Mouse (Mus musculus) embryonic facial prominence, embryonic 13.5 days (tissue): ENCODE measurements around the gene Gm49320. TPM values are rescaled to one million over a fixed set of nuclear protein-coding genes. Genes with fewer than 3 reads are reported as not detected.

Source experiments
- ATAC-seq: fragments of 200-750 bp; cut with Nextera tagmentation; 2 replicates; pipeline ENCODE4 v1.8.0; 2017; ENCODE audit warnings: low read depth; ENCODE audit not compliant: insufficient number of reproducible peaks, insufficient read depth, low FRiP score, low TSS enrichment
- H3K27ac ChIP-seq: fragments of 300-500 bp; sonication (generic); 2 replicates; pipeline ENCODE4 v1.5.1; 2015; ENCODE audit warnings: moderate library complexity, mild to moderate bottlenecking, inconsistent platforms
- H3K27me3 ChIP-seq: fragments of 300-500 bp; sonication (generic); 2 replicates; pipeline ENCODE4 v1.6.1; 2015; ENCODE audit warnings: mild to moderate bottlenecking, inconsistent platforms
- H3K36me3 ChIP-seq: fragments of 300-500 bp; sonication (generic); 2 replicates; pipeline ENCODE4 v1.6.1; 2015; ENCODE audit warnings: mild to moderate bottlenecking, inconsistent platforms
- H3K4me1 ChIP-seq: fragments of 300-500 bp; sonication (generic); 2 replicates; pipeline ENCODE4 v1.6.1; 2015; ENCODE audit warnings: inconsistent platforms
- H3K4me2 ChIP-seq: fragments of 300-500 bp; sonication (generic); 2 replicates; pipeline ENCODE4 v1.6.1; 2015; ENCODE audit warnings: moderate library complexity, mild to moderate bottlenecking, inconsistent platforms
- H3K4me3 ChIP-seq: fragments of 300-500 bp; sonication (generic); 2 replicates; pipeline ENCODE4 v1.5.1; 2015; ENCODE audit warnings: mild to moderate bottlenecking, inconsistent platforms
- H3K9ac ChIP-seq: fragments of 300-500 bp; sonication (generic); 2 replicates; pipeline ENCODE4 v1.6.1; 2015; ENCODE audit warnings: mild to moderate bottlenecking, inconsistent platforms
- H3K9me3 ChIP-seq: fragments of 300-500 bp; sonication (generic); 2 replicates; pipeline ENCODE4 v1.6.1; 2016; ENCODE audit warnings: inconsistent platforms
- WGBS: fragments of 180-500 bp; shearing (Covaris S2); methylation state at CpG from one replicate; pipeline ENCODE4 v1.1.7; 2015; ENCODE audit warnings: mixed read lengths; 5-methylcytosine and 5-hydroxymethylcytosine counted together
- polyA plus RNA-seq: library from polyadenylated mRNA; unstranded; fragments of >200 nt; fragmentation: Nextera tagmentation; extraction: Ambion mirVana; gene quantifications from 2 replicates; pipeline ENCODE4 v1.2.1, GENCODE M21; 2015

Gene Gm49320
- polyA plus RNA-seq, 1 experiment from 2014 or later, result 1.8 TPM

DNA sequence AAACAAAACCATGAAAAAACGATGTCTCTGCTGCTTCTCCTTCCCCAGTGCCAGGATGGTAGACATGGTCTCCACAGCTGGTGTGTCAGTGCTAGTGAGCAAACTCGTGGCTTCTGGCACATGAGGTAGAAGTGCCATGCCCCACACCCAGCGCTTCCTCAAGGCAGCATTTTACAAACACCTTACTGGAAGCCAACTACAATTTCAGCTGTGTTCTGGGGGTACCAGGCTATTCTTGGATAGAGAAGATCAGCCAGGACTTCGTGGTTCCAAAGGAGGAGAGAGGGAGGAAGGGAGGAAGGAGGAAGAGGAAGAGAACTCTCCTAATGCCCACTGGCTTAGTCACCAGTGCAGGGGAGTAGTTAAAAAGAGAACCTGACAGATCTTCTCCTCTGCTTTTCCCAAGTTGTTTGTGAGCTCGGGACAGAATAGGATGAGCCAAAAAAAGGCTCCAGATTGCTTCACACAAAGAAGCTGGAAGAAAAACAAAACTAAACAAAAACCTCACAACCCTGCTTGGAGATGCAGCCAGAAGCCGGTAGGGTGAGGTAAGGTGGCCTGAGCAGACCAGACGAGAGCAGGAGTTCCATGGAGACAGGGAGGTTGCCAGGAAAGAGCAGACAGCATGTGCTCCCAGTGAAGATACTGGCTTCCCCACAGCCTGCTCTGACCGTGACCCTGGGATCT is 24.6 kb downstream of the Gm49320 start:
- no peak overlapping the region for H3K4me2 ChIP-seq
- H3K36me3 ChIP-seq, result peaks cover 85% of the 10 kb centered on the region
- H3K4me3 ChIP-seq, result no peak overlapping the region
- ATAC-seq, result no peak
- 83% methylated on average over 8 of the region's 8 CpGs for WGBS
- peaks cover 8% of the 10 kb centered on the region for H3K4me1 ChIP-seq
- no peaks in the 10 kb centered on the region for H3K27me3 ChIP-seq
- no peak overlapping the region for H3K9ac ChIP-seq
- H3K27ac ChIP-seq, result no peak overlapping the region
- no peaks in the 10 kb centered on the region for H3K9me3 ChIP-seq

DNA sequence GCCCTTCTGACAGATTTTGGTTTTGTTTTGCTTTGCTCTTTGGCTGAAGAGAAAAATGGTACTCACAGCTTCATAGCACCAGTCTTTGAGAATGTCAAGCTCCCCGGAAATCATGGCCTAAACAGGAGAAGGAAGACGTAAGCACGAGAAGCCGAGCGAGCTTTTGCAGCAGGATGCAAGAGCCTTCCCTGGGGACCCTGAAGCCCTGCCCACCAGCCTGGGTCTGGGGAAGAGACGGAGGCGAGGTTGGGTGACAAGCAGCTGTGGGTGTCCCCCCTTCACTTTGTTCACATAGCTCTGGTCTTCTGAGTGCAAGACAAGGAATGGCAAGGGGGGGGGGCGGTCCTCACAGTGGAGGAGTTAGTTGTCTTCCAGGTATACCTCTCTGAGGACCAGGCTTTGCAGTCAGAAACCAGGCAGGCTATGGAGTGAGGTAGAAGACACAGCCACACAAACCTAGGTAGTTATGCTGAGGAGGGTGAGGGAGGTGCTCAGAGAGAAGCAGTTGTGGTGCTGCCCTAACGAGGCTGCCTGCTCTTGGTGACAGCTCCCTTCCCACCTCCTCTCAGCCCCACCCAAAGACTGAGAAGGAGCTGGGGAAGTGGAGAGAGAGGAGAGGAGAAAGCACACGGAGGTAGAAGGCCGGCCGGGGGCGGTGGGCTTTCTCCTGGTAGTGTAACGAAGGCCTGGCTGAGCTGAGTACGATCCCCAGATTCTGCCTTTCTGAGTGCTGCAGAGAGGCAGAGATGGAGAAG is 26.7 kb downstream of the Gm49320 start:
- Histone ChIP-seq H3K4me2 (no peak overlapping the region), H3K36me3 (peaks cover 99% of the 10 kb centered on the region), H3K9ac (no peak overlapping the region), H3K27ac (no peak overlapping the region), H3K27me3 (no peaks in the 10 kb centered on the region), H3K9me3 (no peaks in the 10 kb centered on the region), H3K4me3 (no peak overlapping the region), H3K4me1 (no peaks in the 10 kb centered on the region)
- no peak for ATAC-seq
- WGBS, result 89% methylated on average over 15 of the region's 15 CpGs

DNA sequence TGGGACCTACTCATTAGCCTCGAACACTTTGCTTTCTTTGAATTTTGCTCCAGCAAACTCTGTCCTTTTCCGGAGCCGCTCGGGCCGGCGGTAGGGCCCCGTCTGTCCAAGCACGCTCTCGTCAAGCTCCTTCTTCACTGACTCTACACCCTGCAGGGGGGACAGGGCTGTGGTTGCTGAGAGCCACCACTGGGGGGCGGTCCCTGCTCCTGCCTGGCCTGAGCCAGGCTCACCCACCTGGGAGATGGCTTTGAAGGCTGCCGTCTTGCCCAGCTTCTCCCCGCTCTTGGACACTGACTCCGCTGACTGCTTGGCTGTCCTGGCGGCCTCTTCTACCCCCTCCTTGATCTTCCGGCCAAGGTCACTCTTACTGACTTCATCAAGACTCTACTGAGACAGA is 29.0 kb downstream of the Gm49320 start:
- ATAC-seq, result no peak
- Histone ChIP-seq H3K27ac (no peak overlapping the region), H3K4me3 (no peak overlapping the region), H3K9me3 (no peaks in the 10 kb centered on the region), H3K4me1 (no peaks in the 10 kb centered on the region), H3K4me2 (no peak overlapping the region), H3K9ac (no peak overlapping the region), H3K36me3 (peaks cover 95% of the 10 kb centered on the region), H3K27me3 (no peaks in the 10 kb centered on the region)
- WGBS, result 79% methylated on average over 15 of the region's 15 CpGs

DNA sequence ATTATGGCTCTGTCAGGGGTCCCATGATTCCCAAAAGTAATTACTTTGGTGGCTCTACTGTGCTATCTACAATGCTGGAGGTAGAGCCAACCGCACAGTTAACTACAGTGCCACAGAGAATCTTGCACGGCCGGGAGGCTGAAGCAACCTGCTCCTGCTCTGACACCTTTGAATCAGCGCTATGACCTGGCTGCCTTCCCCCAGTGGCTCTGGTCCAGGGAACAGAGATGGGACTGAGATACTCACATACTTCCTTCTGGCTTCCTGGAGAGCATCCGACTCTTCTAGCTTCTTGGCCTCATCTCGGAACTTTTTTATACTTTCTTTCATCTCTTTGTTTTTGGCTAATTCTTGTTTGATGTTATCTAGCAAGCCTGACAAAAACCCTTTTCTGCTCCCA is 30.9 kb downstream of the Gm49320 start:
- H3K27ac ChIP-seq, result no peak overlapping the region
- H3K27me3 ChIP-seq, result no peaks in the 10 kb centered on the region
- no peak overlapping the region for H3K9ac ChIP-seq
- no peak overlapping the region for H3K4me2 ChIP-seq
- no peaks in the 10 kb centered on the region for H3K9me3 ChIP-seq
- H3K4me3 ChIP-seq, result no peak overlapping the region
- H3K4me1 ChIP-seq, result peaks cover under 1% of the 10 kb centered on the region
- ATAC-seq, result no peak
- WGBS, result 86% methylated on average over 6 of the region's 6 CpGs
- peaks cover 89% of the 10 kb centered on the region for H3K36me3 ChIP-seq

DNA sequence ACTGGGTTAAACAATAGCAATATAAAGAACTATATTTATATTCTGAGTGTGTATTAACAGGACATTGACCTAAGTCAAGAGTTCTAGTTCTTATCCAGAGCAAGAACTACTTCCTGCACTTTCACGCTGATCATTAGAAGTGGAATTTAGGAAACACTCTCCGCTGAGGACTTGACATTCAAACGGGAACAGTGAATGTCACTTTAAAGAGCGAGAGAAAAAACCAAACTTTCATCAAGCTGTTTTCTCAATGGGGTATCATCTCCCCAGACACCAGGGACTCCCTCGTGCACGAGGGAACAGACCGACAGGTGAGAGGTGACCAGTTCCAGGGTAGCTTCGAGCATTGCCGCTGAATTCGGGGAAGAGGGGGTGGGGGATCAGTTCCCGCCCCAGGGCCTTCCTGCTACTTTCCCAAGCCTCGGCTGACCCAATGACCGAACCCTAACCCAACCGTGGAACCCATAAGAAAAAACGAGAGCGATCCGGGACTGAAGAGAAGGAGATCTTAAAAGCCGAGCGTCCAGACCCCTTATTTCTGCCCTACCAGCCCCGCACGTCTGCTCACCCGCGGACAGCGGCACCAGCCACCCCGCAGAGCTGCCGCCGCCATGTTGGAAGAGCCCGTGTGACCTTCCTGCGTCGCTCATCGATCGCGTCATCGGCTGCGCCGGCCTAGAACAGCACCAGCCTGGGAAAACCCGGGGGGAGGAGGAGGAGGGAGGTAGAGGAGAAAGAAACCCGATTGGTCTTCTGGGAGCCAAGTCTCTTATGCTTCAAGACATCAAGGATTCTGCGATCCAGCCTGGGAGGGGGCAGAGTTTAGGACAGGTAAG is 36.8 kb downstream of the Gm49320 start, which contains the start of gene Timm44:
TSS of gene Timm44 (minus strand) at position 639 of the 836 bp plus-strand sequence.
- H3K36me3 ChIP-seq, result peaks cover 31% of the 10 kb centered on the region
- peak; percentile 93 for ATAC-seq
- H3K4me1 ChIP-seq, result peaks cover 6% of the 10 kb centered on the region
- no peaks in the 10 kb centered on the region for H3K27me3 ChIP-seq
- peak within 1 kb of the TSS; percentile 63 for H3K27ac ChIP-seq
- peak within 1 kb of the TSS; percentile 76 for H3K4me3 ChIP-seq
- peak within 1 kb of the TSS; percentile 68 for H3K4me2 ChIP-seq
- peak within 1 kb of the TSS; percentile 84 for H3K9ac ChIP-seq
- WGBS, result under 1% methylated on average over 39 of the region's 39 CpGs
- no peaks in the 10 kb centered on the region for H3K9me3 ChIP-seq

DNA sequence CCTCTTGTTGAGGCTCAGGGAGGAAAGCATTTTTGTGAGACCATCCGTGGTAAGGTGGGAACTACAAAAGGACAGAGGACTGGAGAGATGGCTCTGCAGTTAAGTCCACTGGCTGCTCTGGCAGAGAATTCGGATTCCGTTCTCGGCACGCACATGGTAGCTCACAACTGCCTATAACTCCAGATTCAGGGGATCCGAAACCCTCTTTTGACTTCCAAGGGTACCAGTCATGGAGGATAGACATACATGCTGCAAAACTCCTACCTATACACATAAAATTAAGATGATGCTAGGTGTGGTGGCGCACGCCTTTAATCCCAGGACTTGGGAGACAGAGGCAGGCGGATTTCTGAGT is 37.4 kb downstream of the Gm49320 start:
- peaks cover 27% of the 10 kb centered on the region for H3K36me3 ChIP-seq
- no peak for ATAC-seq
- peak overlapping the region; percentile 63 for H3K27ac ChIP-seq
- H3K27me3 ChIP-seq, result no peaks in the 10 kb centered on the region
- H3K4me1 ChIP-seq, result peaks cover 6% of the 10 kb centered on the region
- H3K9me3 ChIP-seq, result no peaks in the 10 kb centered on the region
- H3K4me2 ChIP-seq, result peak overlapping the region; percentile 68
- peak overlapping the region; percentile 76 for H3K4me3 ChIP-seq
- 30% methylated on average over 9 of the region's 9 CpGs for WGBS
- peak overlapping the region; percentile 84 for H3K9ac ChIP-seq

DNA sequence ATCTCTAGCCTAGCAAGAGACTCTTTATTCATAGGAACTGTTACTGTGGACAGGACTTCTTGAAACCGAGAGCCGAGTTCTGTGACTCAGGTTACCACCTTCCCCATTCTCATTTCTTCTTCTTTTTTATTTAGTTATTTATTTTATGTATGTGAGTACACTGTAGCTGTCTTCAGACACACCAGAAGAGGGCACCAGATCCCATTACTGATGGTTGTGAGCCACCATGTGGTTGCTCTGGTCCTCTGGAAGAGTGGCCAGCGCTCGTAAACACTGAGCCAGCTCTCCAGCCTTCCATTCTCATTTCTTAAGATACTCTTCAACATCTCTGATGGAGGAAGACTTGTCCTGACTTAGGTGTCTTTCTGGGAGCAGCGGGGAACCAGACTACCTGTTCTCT is 54.1 kb downstream of the Gm49320 start:
- WGBS, result 90% methylated on average over 5 of the region's 5 CpGs
- peaks cover 89% of the 10 kb centered on the region for H3K36me3 ChIP-seq

DNA sequence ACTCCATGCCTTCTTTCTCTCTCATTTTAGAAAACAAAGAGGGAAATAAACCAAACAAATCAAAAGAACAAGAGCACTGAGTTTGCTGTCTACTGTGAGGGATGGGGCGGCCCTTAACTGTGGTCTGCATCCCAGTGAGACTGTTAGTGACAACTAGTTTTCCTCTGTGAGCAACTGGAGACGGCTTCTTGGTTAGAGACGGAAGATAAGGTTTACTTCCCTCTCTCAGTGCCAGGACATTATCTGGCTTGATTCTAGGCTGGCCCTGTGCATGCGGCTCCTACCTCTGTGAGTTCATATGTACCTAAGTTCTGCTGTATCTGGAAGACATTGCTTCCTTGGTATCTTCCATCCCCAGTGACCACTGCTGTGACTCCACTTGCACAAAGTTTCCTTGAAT is 59.2 kb downstream of the Gm49320 start:
- ATAC-seq, result no peak
- peaks cover 91% of the 10 kb centered on the region for H3K36me3 ChIP-seq
- no peak overlapping the region for H3K27ac ChIP-seq
- H3K9me3 ChIP-seq, result no peaks in the 10 kb centered on the region
- H3K4me1 ChIP-seq, result no peaks in the 10 kb centered on the region
- no peak overlapping the region for H3K4me2 ChIP-seq
- no peak overlapping the region for H3K9ac ChIP-seq
- no peaks in the 10 kb centered on the region for H3K27me3 ChIP-seq
- WGBS, result 87% methylated on average over 4 of the region's 4 CpGs
- H3K4me3 ChIP-seq, result no peak overlapping the region

More for the DNA sequence above, 54.1 kb downstream of the Gm49320 start:
- Histone ChIP-seq H3K4me2 (no peak overlapping the region), H3K9ac (no peak overlapping the region), H3K27me3 (no peaks in the 10 kb centered on the region), H3K9me3 (no peaks in the 10 kb centered on the region), H3K4me3 (no peak overlapping the region), H3K4me1 (no peaks in the 10 kb centered on the region), H3K27ac (no peak overlapping the region)
- no peak for ATAC-seq

Other genes with a start within 250 kb of the Gm49320 start
- gene Cd209f, start 133.0 kb upstream of the Gm49320 start, polyA plus RNA-seq, result not detected in 2 replicates
- not detected in 2 replicates for gene Cd209g, start 104.8 kb upstream of the Gm49320 start, polyA plus RNA-seq
- gene Evi5l, start 72.3 kb upstream of the Gm49320 start, polyA plus RNA-seq, result 34.6 and 36.3 TPM in 2 replicates
- 2.3 and 3.3 TPM in 2 replicates for gene Prr36, start 21.4 kb upstream of the Gm49320 start, polyA plus RNA-seq
- gene Lrrc8e, start 12.0 kb upstream of the Gm49320 start, polyA plus RNA-seq, result 1.8 and 2.5 TPM in 2 replicates
- gene Map2k7, start 125 bp upstream of the Gm49320 start, polyA plus RNA-seq, result 29.8 and 34.0 TPM in 2 replicates
- 4.6 and 7.3 TPM in 2 replicates for gene Tgfbr3l, start 9.3 kb downstream of the Gm49320 start, polyA plus RNA-seq
- gene Snapc2, start 14.2 kb downstream of the Gm49320 start, polyA plus RNA-seq, result 56.1 and 65.7 TPM in 2 replicates
- 104 and 110 TPM in 2 replicates for gene Ctxn1, start 20.4 kb downstream of the Gm49320 start, polyA plus RNA-seq
- gene Timm44, start 37.0 kb downstream of the Gm49320 start, polyA plus RNA-seq, result 65.7 and 67.6 TPM in 2 replicates
- 21.0 and 21.1 TPM in 2 replicates for gene Ccl25, start 86.3 kb downstream of the Gm49320 start, polyA plus RNA-seq
- 262 and 263 TPM in 2 replicates for gene Elavl1, start 86.5 kb downstream of the Gm49320 start, polyA plus RNA-seq